Mouse (Mus musculus) embryonic fibroblast, embryonic 13.5 days (primary cell): ENCODE measurements at regions not wholly inside any gene's neighbourhood (a gene's known extent, or its start where the extent isn't known, plus 50 kb on each side); places are given as distances from the start of the nearest gene placed in this dataset.

Source experiments
- H3K27ac ChIP-seq: 2 replicates; pipeline ENCODE4 v1.5.1; 2012; ENCODE audit warnings: low read length, control low read depth, inconsistent platforms; ENCODE audit not compliant: insufficient read depth
- H3K4me1 ChIP-seq: 2 replicates; pipeline ENCODE4 v1.6.1; 2011; ENCODE audit warnings: low read length; ENCODE audit not compliant: control insufficient read depth, insufficient read depth
- H3K4me3 ChIP-seq: 2 replicates; pipeline ENCODE4 v1.5.1; 2011; ENCODE audit warnings: mild to moderate bottlenecking, control low read depth, low read length; ENCODE audit not compliant: insufficient read depth
- CTCF ChIP-seq: IDR thresholded peaks from 2 replicates; pipeline ENCODE4 v1.5.1; 2011; ENCODE audit warnings: mild to moderate bottlenecking, control low read depth, low read length, moderate library complexity, borderline replicate concordance; ENCODE audit not compliant: insufficient read depth
- POLR2A ChIP-seq: IDR thresholded peaks from 2 replicates; pipeline ENCODE4 v1.6.1; 2011; ENCODE audit warnings: low read depth, mild to moderate bottlenecking, control low read depth, low read length, moderate library complexity

- TF ChIP-seq CTCF (no peak), POLR2A (no peak)
- Histone ChIP-seq H3K4me3 (no peak overlapping the region), H3K4me1 (no peaks in the 10 kb centered on the region), H3K27ac (no peak overlapping the region)
Observed at GRCm38 (mm10) chr1:154124981-154125380, 76.0 kb upstream of the Zfp648 start.

GRCm38 (mm10) chr1:154126487-154126886 lies 74.5 kb upstream of the Zfp648 start:
- TF ChIP-seq POLR2A: no peak
- TF ChIP-seq CTCF: no peak
- H3K4me1 ChIP-seq: no peaks in the 10 kb centered on the region
- no peak overlapping the region for H3K27ac ChIP-seq
- no peak overlapping the region for H3K4me3 ChIP-seq

- no peak overlapping the region for H3K4me3 ChIP-seq
- no peaks in the 10 kb centered on the region for H3K4me1 ChIP-seq
- no peak overlapping the region for H3K27ac ChIP-seq
- TF ChIP-seq CTCF: no peak
- no peak for TF ChIP-seq POLR2A
Observed at GRCm38 (mm10) chr1:154139488-154139887, 61.5 kb upstream of the Zfp648 start.

- no peak overlapping the region for H3K27ac ChIP-seq
- no peak overlapping the region for H3K4me3 ChIP-seq
- no peaks in the 10 kb centered on the region for H3K4me1 ChIP-seq
- TF ChIP-seq POLR2A (no peak), CTCF (no peak)
Observed at GRCm38 (mm10) chr1:154143691-154144090, 57.3 kb upstream of the Zfp648 start.

- no peak overlapping the region for H3K27ac ChIP-seq
- no peak overlapping the region for H3K4me3 ChIP-seq
- no peaks in the 10 kb centered on the region; the same call in 1 of the 2 replicates for H3K4me1 ChIP-seq
- TF ChIP-seq CTCF (no peak), POLR2A (no peak)
Observed at GRCm38 (mm10) chr1:154147001-154147571, 53.9 kb upstream of the Zfp648 start.

- TF ChIP-seq CTCF (no peak), POLR2A (no peak)
- no peaks in the 10 kb centered on the region; the same call in 1 of the 2 replicates for H3K4me1 ChIP-seq
- H3K4me3 ChIP-seq: no peak overlapping the region
- H3K27ac ChIP-seq: no peak overlapping the region
Observed at GRCm38 (mm10) chr1:154148948-154149347, 52.0 kb upstream of the Zfp648 start.

GRCm38 (mm10) chr1:154149431-154150143 lies 51.4 kb upstream of the Zfp648 start:
- Histone ChIP-seq H3K27ac (no peak overlapping the region), H3K4me1 (no peaks in the 10 kb centered on the region; the same call in 1 of the 2 replicates), H3K4me3 (no peak overlapping the region)
- TF ChIP-seq POLR2A (no peak), CTCF (no peak)

- H3K4me3 ChIP-seq: no peak overlapping the region
- no peak overlapping the region for H3K27ac ChIP-seq
- TF ChIP-seq CTCF (no peak), POLR2A (no peak)
- H3K4me1 ChIP-seq: no peaks in the 10 kb centered on the region; the same call in 1 of the 2 replicates
Observed at GRCm38 (mm10) chr1:154150167-154150851, 50.7 kb upstream of the Zfp648 start.
